Mouse (Mus musculus): ENCODE measurements at regions not wholly inside any gene's neighbourhood (a gene's known extent, or its start where the extent isn't known, plus 50 kb on each side); places are given as distances from the start of the nearest gene placed in this dataset.

- no peak for TF ChIP-seq FOSL1 (IDR thresholded peaks at IDR 0.05; ENCODE audit: insufficient read depth, low read length, poor library complexity, severe bottlenecking)
- no peak for TF ChIP-seq CTCF (IDR thresholded peaks at IDR 0.05; ENCODE audit: control insufficient read depth, insufficient read depth, insufficient read length)
- no peak for TF ChIP-seq MAX (IDR thresholded peaks at IDR 0.05)
Observed at GRCm38 (mm10) chr3:9123079-9123478, 486.8 kb downstream of the Zfp704 start.

Measured in C2C12 (cell line).